Mouse (Mus musculus) stomach, embryonic 14.5 days (tissue): Measurements from ENCODE around the gene Zbtb17. TPM values are rescaled to one million over a fixed set of nuclear protein-coding genes. Genes with fewer than 3 reads are reported as not detected.

Experiments used
- ATAC-seq: fragments of 200-750 bp; cut with Nextera tagmentation; 2 replicates; pipeline ENCODE4 v1.8.0; 2017; ENCODE audit warnings: low read depth, moderate TSS enrichment; ENCODE audit not compliant: insufficient number of reproducible peaks, insufficient read depth, low FRiP score
- H3K27ac ChIP-seq: fragments of 300-500 bp; sonication (generic); 2 replicates; pipeline ENCODE4 v1.5.1; 2014; ENCODE audit warnings: mild to moderate bottlenecking, low read length, moderate library complexity, mixed read lengths
- H3K27me3 ChIP-seq: fragments of 300-500 bp; sonication (generic); 2 replicates; pipeline ENCODE4 v1.6.1; 2014; ENCODE audit warnings: low read length, control low read depth, mixed read lengths; ENCODE audit not compliant: control insufficient read depth, insufficient read depth
- H3K36me3 ChIP-seq: fragments of 300-500 bp; sonication (generic); 2 replicates; pipeline ENCODE4 v1.6.1; 2014; ENCODE audit warnings: mild to moderate bottlenecking, control low read depth, low read length, moderate library complexity, mixed read lengths; ENCODE audit not compliant: control insufficient read depth, insufficient read depth
- H3K4me1 ChIP-seq: fragments of 300-500 bp; sonication (generic); 2 replicates; pipeline ENCODE4 v1.6.1; 2014; ENCODE audit warnings: low read length, control low read depth, mixed read lengths; ENCODE audit not compliant: control insufficient read depth, insufficient read depth
- H3K4me2 ChIP-seq: fragments of 300-500 bp; sonication (generic); replicated peaks from 2 replicates; pipeline ENCODE4 v1.6.1; 2014; ENCODE audit warnings: low read depth, low read length, control low read depth
- H3K4me3 ChIP-seq: fragments of 300-500 bp; sonication (generic); 2 replicates; pipeline ENCODE4 v1.5.1; 2014; ENCODE audit warnings: low read depth, low read length, control low read depth
- H3K9ac ChIP-seq: fragments of 300-500 bp; sonication (generic); replicated peaks from 2 replicates; pipeline ENCODE4 v1.6.1; 2014; ENCODE audit warnings: low read depth, mild to moderate bottlenecking, control low read depth, low read length, moderate library complexity, mixed read lengths
- H3K9me3 ChIP-seq: fragments of 300-500 bp; sonication (generic); 2 replicates; pipeline ENCODE4 v1.6.1; 2016; ENCODE audit warnings: low read depth, low read length, control low read depth; ENCODE audit not compliant: control insufficient read depth
- WGBS: fragments of 180-500 bp; shearing (Covaris S2); extraction: QIAGEN DNeasy Blood & Tissue Kit; methylation state at CpG from one replicate; pipeline ENCODE4 v1.1.7; 2014; 5-methylcytosine and 5-hydroxymethylcytosine counted together
- polyA plus RNA-seq: library from polyadenylated mRNA; unstranded; fragments of >200 nt; fragmentation: Nextera tagmentation; extraction: Ambion mirVana; gene quantifications from 2 replicates; pipeline ENCODE4 v1.2.1, GENCODE M21; 2014

The Zbtb17 gene
- polyA plus RNA-seq: 30.8 and 30.9 TPM in 2 replicates

- Histone ChIP-seq H3K27ac (peak within 1 kb of the TSS; percentile 61), H3K9me3 (no peaks in the 10 kb centered on the region), H3K4me3 (peak within 1 kb of the TSS; percentile 90), H3K9ac (peak within 1 kb of the TSS; percentile 94), H3K27me3 (no peaks in the 10 kb centered on the region), H3K36me3 (peaks cover 23% of the 10 kb centered on the region), H3K4me1 (peaks cover 12% of the 10 kb centered on the region), H3K4me2 (peak within 1 kb of the TSS; percentile 90)
- peak; percentile 92 for ATAC-seq
- WGBS: under 1% methylated on average over 96 of the region's 102 CpGs
Measured at GRCm38 (mm10) chr4:141444451-141445327, at the start of gene Zbtb17. Gene Zbtb17 (plus strand): TSS chr4:141444654.

- Histone ChIP-seq H3K27me3 (no peaks in the 10 kb centered on the region), H3K36me3 (no peaks in the 10 kb centered on the region), H3K4me3 (no peak overlapping the region), H3K27ac (no peak overlapping the region), H3K4me1 (no peaks in the 10 kb centered on the region), H3K9me3 (no peaks in the 10 kb centered on the region), H3K9ac (no peak overlapping the region), H3K4me2 (peak overlapping the region; percentile 28; the same call in 1 of the 2 replicates)
- no peak for ATAC-seq
- WGBS: 17% methylated on average over 16 of the region's 16 CpGs
Measured at GRCm38 (mm10) chr4:141394751-141395150, 49.7 kb upstream of the Zbtb17 start.

GRCm38 (mm10) chr4:141397861-141398260, 46.6 kb upstream of the Zbtb17 start:
- H3K4me3 ChIP-seq: no peak overlapping the region
- no peak overlapping the region for H3K27ac ChIP-seq

GRCm38 (mm10) chr4:141398545-141398944, 45.9 kb upstream of the Zbtb17 start, which contains the start of gene Clcnka:
Gene Clcnka (minus strand): TSS chr4:141398724.
- no peak for ATAC-seq
- H3K9me3 ChIP-seq: no peaks in the 10 kb centered on the region
- H3K4me1 ChIP-seq: no peaks in the 10 kb centered on the region
- H3K4me3 ChIP-seq: no peak within 1 kb of the TSS
- no peak within 1 kb of the TSS for H3K9ac ChIP-seq
- no peak within 1 kb of the TSS for H3K4me2 ChIP-seq
- H3K36me3 ChIP-seq: no peaks in the 10 kb centered on the region
- H3K27ac ChIP-seq: no peak within 1 kb of the TSS
- 46% methylated on average over 12 of the region's 12 CpGs for WGBS
- H3K27me3 ChIP-seq: no peaks in the 10 kb centered on the region

More at GRCm38 (mm10) chr4:141397861-141398260, 46.6 kb upstream of the Zbtb17 start:
- Histone ChIP-seq H3K4me1 (no peaks in the 10 kb centered on the region), H3K27me3 (no peaks in the 10 kb centered on the region), H3K4me2 (no peak overlapping the region), H3K9me3 (no peaks in the 10 kb centered on the region), H3K36me3 (no peaks in the 10 kb centered on the region), H3K9ac (no peak overlapping the region)
- no peak for ATAC-seq
- 65% methylated on average over 12 of the region's 12 CpGs for WGBS

- Histone ChIP-seq H3K9me3 (no peaks in the 10 kb centered on the region), H3K4me1 (0 out of 2 replicates have a peak, but pooled peaks cover 4% of the 10 kb centered on the region), H3K4me3 (no peak overlapping the region), H3K4me2 (no peak overlapping the region), H3K27ac (no peak overlapping the region), H3K9ac (no peak overlapping the region), H3K36me3 (no peaks in the 10 kb centered on the region), H3K27me3 (no peaks in the 10 kb centered on the region)
- ATAC-seq: no peak
- WGBS: 86% methylated on average over 15 of the region's 15 CpGs
Measured at GRCm38 (mm10) chr4:141400171-141400570, 44.3 kb upstream of the Zbtb17 start.

- peak; percentile 60; the same call in 1 of the 2 replicates for ATAC-seq
- no peaks in the 10 kb centered on the region for H3K9me3 ChIP-seq
- 11% methylated on average over 15 of the region's 15 CpGs for WGBS
- H3K27ac ChIP-seq: no peak overlapping the region
- peak overlapping the region; percentile 34 for H3K4me2 ChIP-seq
- H3K4me1 ChIP-seq: 0 out of 2 replicates have a peak, but pooled peaks cover 4% of the 10 kb centered on the region
- no peak overlapping the region for H3K9ac ChIP-seq
- no peaks in the 10 kb centered on the region for H3K36me3 ChIP-seq
- H3K27me3 ChIP-seq: no peaks in the 10 kb centered on the region
- H3K4me3 ChIP-seq: no peak overlapping the region
Measured at GRCm38 (mm10) chr4:141404518-141405313, 39.7 kb upstream of the Zbtb17 start.

GRCm38 (mm10) chr4:141405314-141405622, 39.2 kb upstream of the Zbtb17 start:
- Histone ChIP-seq H3K9ac (no peak overlapping the region), H3K36me3 (no peaks in the 10 kb centered on the region), H3K27ac (no peak overlapping the region), H3K4me3 (no peak overlapping the region), H3K4me2 (no peak overlapping the region), H3K9me3 (no peaks in the 10 kb centered on the region), H3K27me3 (no peaks in the 10 kb centered on the region), H3K4me1 (0 out of 2 replicates have a peak, but pooled peaks cover 4% of the 10 kb centered on the region)
- no peak for ATAC-seq
- 88% methylated on average over 3 of the region's 3 CpGs for WGBS

- Histone ChIP-seq H3K4me2 (no peak overlapping the region), H3K9ac (no peak overlapping the region), H3K4me3 (no peak overlapping the region), H3K4me1 (0 out of 2 replicates have a peak, but pooled peaks cover 4% of the 10 kb centered on the region), H3K27me3 (no peaks in the 10 kb centered on the region), H3K36me3 (no peaks in the 10 kb centered on the region), H3K9me3 (no peaks in the 10 kb centered on the region), H3K27ac (no peak overlapping the region)
- WGBS: 37% methylated on average over 12 of the region's 14 CpGs
- peak; percentile 34; the same call in 1 of the 2 replicates for ATAC-seq
Measured at GRCm38 (mm10) chr4:141406516-141407299, 37.7 kb upstream of the Zbtb17 start.
